Mouse (Mus musculus): ENCODE results near the gene Ptprc. TPM values are rescaled to one million over a fixed set of nuclear protein-coding genes. Genes with fewer than 3 reads are reported as not detected.

Gene Ptprc
- 3.3 and 3.6 TPM in 2 replicates for polyA plus RNA-seq (2015; fragmentation: Nextera tagmentation; extraction: Ambion mirVana)

- 74% methylated on average over 4 of the region's 4 CpGs for WGBS
- no peak for TF ChIP-seq CTCF (IDR thresholded peaks at IDR 0.05; ENCODE audit: low read depth)
- Histone ChIP-seq H3K9me3 (ENCODE audit: control insufficient read depth) (no peaks in the 10 kb centered on the region), H3K36me3 (ENCODE audit: control insufficient read depth, insufficient read depth) (no peaks in the 10 kb centered on the region), H3K27me3 (replicated peaks; ENCODE audit: control insufficient read depth, insufficient read depth, low read length) (no peaks in the 10 kb centered on the region), H3K27ac (ENCODE audit: low read depth, low read length) (no peak within 1 kb of the TSS), H3K4me1 (replicated peaks; ENCODE audit: control insufficient read depth, insufficient read depth, low read length) (no peaks in the 10 kb centered on the region), H3K4me3 (ENCODE audit: low read depth, low read length) (no peak within 1 kb of the TSS), H3K4me2 (replicated peaks; ENCODE audit: low read depth) (no peak within 1 kb of the TSS), H3K9ac (ENCODE audit: low read depth, low read length) (no peak within 1 kb of the TSS)
- ATAC-seq = no peak
These were observed at the start of gene Ptprc for GRCm38 (mm10) chr1:138175494-138175893. TSS of gene Ptprc (minus strand) at chr1:138175708.

GRCm38 (mm10) chr1:138214736-138215458, 39.4 kb upstream of the Ptprc start:
- no peak for TF ChIP-seq CTCF (IDR thresholded peaks at IDR 0.05; ENCODE audit: low read depth)
- Histone ChIP-seq H3K27me3 (replicated peaks; ENCODE audit: control insufficient read depth, insufficient read depth, low read length) (no peaks in the 10 kb centered on the region), H3K9me3 (ENCODE audit: control insufficient read depth) (no peaks in the 10 kb centered on the region), H3K27ac (ENCODE audit: low read depth, low read length) (no peak overlapping the region), H3K9ac (ENCODE audit: low read depth, low read length) (no peak overlapping the region), H3K4me2 (replicated peaks; ENCODE audit: low read depth) (no peak overlapping the region), H3K4me1 (replicated peaks; ENCODE audit: control insufficient read depth, insufficient read depth, low read length) (no peaks in the 10 kb centered on the region), H3K4me3 (ENCODE audit: low read depth, low read length) (no peak overlapping the region), H3K36me3 (ENCODE audit: control insufficient read depth, insufficient read depth) (no peaks in the 10 kb centered on the region)
- 83% methylated on average over 3 of the region's 3 CpGs for WGBS
- no peak for ATAC-seq

GRCm38 (mm10) chr1:138210387-138211024, 35.0 kb upstream of the Ptprc start:
- TF ChIP-seq CTCF (IDR thresholded peaks at IDR 0.05; ENCODE audit: low read depth) = no peak
- H3K4me2 ChIP-seq (replicated peaks; ENCODE audit: low read depth) = no peak overlapping the region
- no peak for ATAC-seq

GRCm38 (mm10) chr1:138209751-138210150, 34.2 kb upstream of the Ptprc start:
- ATAC-seq = peak; percentile 68
- no peaks in the 10 kb centered on the region for H3K4me1 ChIP-seq (replicated peaks; ENCODE audit: control insufficient read depth, insufficient read depth, low read length)
- H3K4me3 ChIP-seq (ENCODE audit: low read depth, low read length) = no peak overlapping the region
- TF ChIP-seq CTCF (IDR thresholded peaks at IDR 0.05; ENCODE audit: low read depth) = no peak
- no peak overlapping the region for H3K4me2 ChIP-seq (replicated peaks; ENCODE audit: low read depth)
- H3K9ac ChIP-seq (ENCODE audit: low read depth, low read length) = no peak overlapping the region
- H3K9me3 ChIP-seq (ENCODE audit: control insufficient read depth) = no peaks in the 10 kb centered on the region
- no peaks in the 10 kb centered on the region for H3K27me3 ChIP-seq (replicated peaks; ENCODE audit: control insufficient read depth, insufficient read depth, low read length)
- WGBS = 78% methylated on average over 3 of the region's 3 CpGs
- H3K36me3 ChIP-seq (ENCODE audit: control insufficient read depth, insufficient read depth) = no peaks in the 10 kb centered on the region
- no peak overlapping the region for H3K27ac ChIP-seq (ENCODE audit: low read depth, low read length)

More at GRCm38 (mm10) chr1:138210387-138211024, 35.0 kb upstream of the Ptprc start:
- Histone ChIP-seq H3K27me3 (replicated peaks; ENCODE audit: control insufficient read depth, insufficient read depth, low read length) (no peaks in the 10 kb centered on the region), H3K27ac (ENCODE audit: low read depth, low read length) (no peak overlapping the region), H3K36me3 (ENCODE audit: control insufficient read depth, insufficient read depth) (no peaks in the 10 kb centered on the region), H3K9me3 (ENCODE audit: control insufficient read depth) (no peaks in the 10 kb centered on the region), H3K9ac (ENCODE audit: low read depth, low read length) (no peak overlapping the region), H3K4me1 (replicated peaks; ENCODE audit: control insufficient read depth, insufficient read depth, low read length) (no peaks in the 10 kb centered on the region), H3K4me3 (ENCODE audit: low read depth, low read length) (no peak overlapping the region)
- 76% methylated on average over 3 of the region's 3 CpGs for WGBS

GRCm38 (mm10) chr1:138206041-138206440, 30.5 kb upstream of the Ptprc start:
- H3K9ac ChIP-seq (ENCODE audit: low read depth, low read length) = no peak overlapping the region
- TF ChIP-seq CTCF (IDR thresholded peaks at IDR 0.05; ENCODE audit: low read depth) = no peak
- no peaks in the 10 kb centered on the region for H3K27me3 ChIP-seq (replicated peaks; ENCODE audit: control insufficient read depth, insufficient read depth, low read length)
- H3K4me3 ChIP-seq (ENCODE audit: low read depth, low read length) = no peak overlapping the region
- ATAC-seq = no peak
- WGBS = 79% methylated on average over 7 of the region's 7 CpGs
- no peaks in the 10 kb centered on the region for H3K36me3 ChIP-seq (ENCODE audit: control insufficient read depth, insufficient read depth)
- H3K27ac ChIP-seq (ENCODE audit: low read depth, low read length) = no peak overlapping the region
- H3K4me2 ChIP-seq (replicated peaks; ENCODE audit: low read depth) = no peak overlapping the region
- H3K4me1 ChIP-seq (replicated peaks; ENCODE audit: control insufficient read depth, insufficient read depth, low read length) = no peaks in the 10 kb centered on the region
- H3K9me3 ChIP-seq (ENCODE audit: control insufficient read depth) = no peaks in the 10 kb centered on the region

- Histone ChIP-seq H3K36me3 (ENCODE audit: control insufficient read depth, insufficient read depth) (no peaks in the 10 kb centered on the region), H3K27me3 (replicated peaks; ENCODE audit: control insufficient read depth, insufficient read depth, low read length) (no peaks in the 10 kb centered on the region), H3K9me3 (ENCODE audit: control insufficient read depth) (no peaks in the 10 kb centered on the region), H3K27ac (ENCODE audit: low read depth, low read length) (no peak overlapping the region), H3K9ac (ENCODE audit: low read depth, low read length) (no peak overlapping the region), H3K4me3 (ENCODE audit: low read depth, low read length) (no peak overlapping the region), H3K4me2 (replicated peaks; ENCODE audit: low read depth) (no peak overlapping the region), H3K4me1 (replicated peaks; ENCODE audit: control insufficient read depth, insufficient read depth, low read length) (no peaks in the 10 kb centered on the region)
- ATAC-seq = no peak
- no peak for TF ChIP-seq CTCF (IDR thresholded peaks at IDR 0.05; ENCODE audit: low read depth)
- 74% methylated on average over 8 of the region's 8 CpGs for WGBS
These were observed 16.4 kb upstream of the Ptprc start for GRCm38 (mm10) chr1:138191689-138192508.

Measured in intestine, postnatal 0 days (tissue).